Mouse (Mus musculus) ES-E14 (cell line): ENCODE measurements around the gene Zfp524. TPM values are rescaled to one million over a fixed set of nuclear protein-coding genes. Genes with fewer than 3 reads are reported as not detected.
"Not testable (repeated sequence)": the region's sequence is repeated elsewhere in the genome, so short reads cannot be mapped to it uniquely, and the experiment has no call there.

ENCODE experiments used
- DNase-seq: peaks from one replicate; pipeline ENCODE4 v3.0.0-alpha.2; 2013; ENCODE audit warnings: low read depth, low spot score
- H3K27ac ChIP-seq: 2 replicates; pipeline ENCODE4 v1.5.1; 2012; ENCODE audit warnings: low read depth, mild to moderate bottlenecking, low read length, moderate library complexity, mixed read lengths; ENCODE audit not compliant: poor library complexity, insufficient read depth, severe bottlenecking
- H3K36me3 ChIP-seq: 2 replicates; pipeline ENCODE4 v1.6.1; 2012; ENCODE audit warnings: mild to moderate bottlenecking, low read length, moderate library complexity, mixed read lengths; ENCODE audit not compliant: control insufficient read depth, poor library complexity, insufficient read depth, severe bottlenecking
- H3K4me1 ChIP-seq, 2 experiments: fragments of 150-350 bp in 1 of 2; sonication (generic) in 1 of 2; 2 replicates each; pipeline ENCODE4 v1.6.1; 2012; ENCODE audit warnings: low read length in 2 of 2, mild to moderate bottlenecking in 1 of 2, mixed read lengths in 1 of 2; ENCODE audit not compliant: control insufficient read depth in 2 of 2, insufficient read depth in 2 of 2, poor library complexity in 1 of 2
- H3K4me3 ChIP-seq, 2 experiments: fragments of 150-350 bp in 1 of 2; sonication (generic) in 1 of 2; 2 replicates each; pipeline ENCODE4 v1.5.1; 2012; ENCODE audit warnings: low read length in 2 of 2, low read depth in 1 of 2, mild to moderate bottlenecking in 1 of 2, mixed read lengths in 1 of 2; ENCODE audit not compliant: insufficient read depth in 1 of 2, poor library complexity in 1 of 2, severe bottlenecking in 1 of 2
- H3K9ac ChIP-seq: 2 replicates; pipeline ENCODE4 v1.6.1; 2012; ENCODE audit warnings: low read depth, mild to moderate bottlenecking, low read length, mixed read lengths; ENCODE audit not compliant: poor library complexity, insufficient read depth, severe bottlenecking
- H3K9me3 ChIP-seq: fragments of 150-350 bp; sonication (generic); 2 replicates; pipeline ENCODE4 v1.6.1; 2012; ENCODE audit warnings: low read depth, mild to moderate bottlenecking, low read length; ENCODE audit not compliant: control insufficient read depth, insufficient read depth
- CHD2 ChIP-seq: IDR thresholded peaks from 2 replicates; pipeline ENCODE4 v1.6.1; 2014; ENCODE audit warnings: mild to moderate bottlenecking, low read depth, low read length, inconsistent platforms
- HCFC1 ChIP-seq: IDR thresholded peaks from 2 replicates; pipeline ENCODE4 v1.6.1; 2012; ENCODE audit warnings: low read length, inconsistent platforms, borderline replicate concordance; ENCODE audit not compliant: insufficient read depth
- MAFK ChIP-seq: IDR thresholded peaks from 2 replicates; pipeline ENCODE4 v1.6.1; 2014; ENCODE audit warnings: mild to moderate bottlenecking, low read depth, low read length, inconsistent platforms; ENCODE audit not compliant: insufficient read depth
- ZC3H11A ChIP-seq: IDR thresholded peaks from 2 replicates; pipeline ENCODE4 v1.6.1; 2012; ENCODE audit warnings: low read depth, mild to moderate bottlenecking, inconsistent platforms, low read length, borderline replicate concordance
- ZNF384 ChIP-seq: IDR thresholded peaks from 2 replicates; pipeline ENCODE4 v1.6.1; 2012; ENCODE audit warnings: low read depth, low read length, inconsistent platforms
- in situ Hi-C, 2 experiments: fragments of 600-800 bp; cut with MboI; formaldehyde crosslinking; loops; one replicate each; pipeline ENCODE4 v1.15.1; 2025; ENCODE audit warnings: low sequenced_read_pairs in 2 of 2, inconsistent platforms in 1 of 2; ENCODE audit not compliant: unreplicated experiment in 2 of 2
- total RNA-seq: library from RNA; depleted of rRNA; stranded (reverse); fragments of 300-350 nt; gene quantifications from 2 replicates; pipeline ENCODE4 v1.2.3, GENCODE M21; 2012

The Zfp524 gene
- total RNA-seq, 1 experiment = 3.9 TPM

DNA sequence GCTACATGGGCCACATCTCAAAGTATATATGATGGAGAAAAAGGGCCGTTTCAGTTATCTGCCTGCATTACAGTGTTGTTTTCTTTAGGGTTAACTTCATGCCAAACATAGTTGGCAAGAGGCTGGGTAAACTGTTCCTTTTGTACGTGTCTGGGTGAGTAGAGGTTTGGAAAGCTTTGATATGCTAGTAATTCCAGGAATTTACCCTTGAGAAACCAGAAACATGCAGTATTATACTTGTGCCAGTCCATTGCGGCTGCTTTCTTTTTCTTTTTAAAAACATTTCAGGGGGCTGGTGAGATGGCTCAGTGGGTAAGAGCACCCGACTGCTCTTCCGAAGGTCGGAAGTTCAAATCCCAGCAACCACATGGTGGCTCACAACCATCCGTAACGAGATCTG is 17.3 kb upstream of the Zfp524 start:
- Histone ChIP-seq H3K36me3 (no peaks in the 10 kb centered on the region), H3K4me3 (0 out of 4 replicates have a peak overlapping the region, but pooled peaks of 1 of the 2 experiments have one; percentile 65), H3K9me3 (no peaks in the 10 kb centered on the region), H3K4me1 (peaks cover 0 to 3% of the 10 kb centered on the region in 2 experiments; a peak in 1 of 4 replicates), H3K27ac (no peak overlapping the region), H3K9ac (no peak overlapping the region)
- in situ Hi-C loops = no loop called here
- no peak for DNase-seq
- TF ChIP-seq ZC3H11A = no peak
- no peak for TF ChIP-seq HCFC1

DNA sequence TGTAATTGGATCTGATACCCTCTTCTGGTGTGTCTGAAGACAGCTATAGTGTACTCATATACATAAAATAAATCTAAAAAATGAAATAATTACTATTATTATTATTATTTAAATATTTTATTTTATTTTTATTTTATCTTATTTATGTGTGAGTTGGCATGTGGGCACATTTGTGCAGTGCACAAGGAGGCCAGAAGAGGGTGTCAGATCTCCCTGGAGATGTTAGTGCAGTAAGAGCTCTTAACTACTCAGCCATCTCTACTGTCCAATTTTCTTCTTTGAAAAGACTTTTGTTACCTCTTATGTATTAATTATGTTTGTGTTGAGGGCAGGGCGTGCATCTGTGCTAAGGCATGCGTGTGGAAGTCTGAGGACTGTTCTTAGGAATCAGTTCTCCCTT is 14.3 kb upstream of the Zfp524 start:
- TF ChIP-seq MAFK (no peak), HCFC1 (no peak), CHD2 (no peak)
- H3K9me3 ChIP-seq = no peaks in the 10 kb centered on the region
- in situ Hi-C loops = no loop called here
- no peak overlapping the region for H3K27ac ChIP-seq
- H3K4me3 ChIP-seq = no peak overlapping the region
- H3K4me1 ChIP-seq = 0 out of 4 replicates have a peak, but pooled peaks cover 0 to 2% of the 10 kb centered on the region in 2 experiments
- DNase-seq = no peak
- H3K9ac ChIP-seq = no peak overlapping the region
- H3K36me3 ChIP-seq = no peaks in the 10 kb centered on the region

DNA sequence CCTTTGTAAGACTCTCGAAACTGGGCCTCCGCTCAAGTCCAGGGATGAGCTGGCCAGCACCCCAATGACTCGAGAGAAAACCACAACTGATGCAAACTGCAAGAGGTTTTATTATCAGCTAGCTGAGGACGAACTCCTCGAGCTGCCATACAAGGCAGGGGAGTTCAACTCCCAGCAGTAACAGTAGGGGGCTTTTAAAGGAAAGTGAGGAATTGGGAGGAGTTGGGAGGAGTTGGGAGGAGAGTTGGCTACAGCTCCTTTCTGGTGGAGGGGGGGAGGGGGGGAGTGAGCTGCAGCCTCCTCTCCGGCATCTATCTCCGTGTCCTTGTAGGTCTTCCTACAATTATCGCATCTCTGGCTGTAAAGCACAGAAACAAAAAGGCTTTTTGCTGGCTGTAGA is 11.3 kb upstream of the Zfp524 start:
- H3K27ac ChIP-seq, H3K9ac ChIP-seq, DNase-seq, H3K4me1 ChIP-seq, H3K9me3 ChIP-seq, H3K4me3 ChIP-seq, H3K36me3 ChIP-seq, in situ Hi-C loops: not testable (repeated sequence)

DNA sequence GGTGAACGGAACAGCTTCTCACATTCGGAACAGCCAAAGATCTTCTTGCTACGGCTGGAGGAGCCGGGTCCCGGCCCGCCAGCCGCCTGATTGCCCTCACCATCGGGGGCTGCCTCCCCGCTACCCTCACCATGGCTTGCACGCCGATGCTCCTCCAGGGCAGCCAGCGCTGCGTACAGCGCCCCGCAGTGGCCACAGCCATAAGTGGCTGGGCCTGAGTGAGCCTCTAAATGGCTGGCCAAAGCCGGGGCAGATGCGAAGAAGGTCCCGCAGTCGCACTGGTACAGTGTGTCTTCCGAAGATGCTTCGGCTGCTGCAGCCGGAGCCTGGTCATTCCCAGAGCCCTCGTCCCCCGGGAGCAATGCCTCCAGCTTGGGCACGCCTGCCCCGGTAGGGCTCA is 6.0 kb upstream of the Zfp524 start:
- H3K4me3 ChIP-seq = peak overlapping the region; percentile 58 to 60
- peaks cover 49% of the 10 kb centered on the region for H3K36me3 ChIP-seq
- no peak for DNase-seq
- H3K4me1 ChIP-seq = peaks cover under 1 to 15% of the 10 kb centered on the region in 2 experiments; a peak in 1 of 4 replicates
- TF ChIP-seq MAFK (no peak), HCFC1 (no peak), CHD2 (no peak), ZC3H11A (no peak), ZNF384 (no peak)
- H3K9me3 ChIP-seq = no peaks in the 10 kb centered on the region
- H3K9ac ChIP-seq = peak overlapping the region; percentile 27; the same call in 1 of the 2 replicates
- in situ Hi-C loops = no loop called here
- no peak overlapping the region for H3K27ac ChIP-seq

DNA sequence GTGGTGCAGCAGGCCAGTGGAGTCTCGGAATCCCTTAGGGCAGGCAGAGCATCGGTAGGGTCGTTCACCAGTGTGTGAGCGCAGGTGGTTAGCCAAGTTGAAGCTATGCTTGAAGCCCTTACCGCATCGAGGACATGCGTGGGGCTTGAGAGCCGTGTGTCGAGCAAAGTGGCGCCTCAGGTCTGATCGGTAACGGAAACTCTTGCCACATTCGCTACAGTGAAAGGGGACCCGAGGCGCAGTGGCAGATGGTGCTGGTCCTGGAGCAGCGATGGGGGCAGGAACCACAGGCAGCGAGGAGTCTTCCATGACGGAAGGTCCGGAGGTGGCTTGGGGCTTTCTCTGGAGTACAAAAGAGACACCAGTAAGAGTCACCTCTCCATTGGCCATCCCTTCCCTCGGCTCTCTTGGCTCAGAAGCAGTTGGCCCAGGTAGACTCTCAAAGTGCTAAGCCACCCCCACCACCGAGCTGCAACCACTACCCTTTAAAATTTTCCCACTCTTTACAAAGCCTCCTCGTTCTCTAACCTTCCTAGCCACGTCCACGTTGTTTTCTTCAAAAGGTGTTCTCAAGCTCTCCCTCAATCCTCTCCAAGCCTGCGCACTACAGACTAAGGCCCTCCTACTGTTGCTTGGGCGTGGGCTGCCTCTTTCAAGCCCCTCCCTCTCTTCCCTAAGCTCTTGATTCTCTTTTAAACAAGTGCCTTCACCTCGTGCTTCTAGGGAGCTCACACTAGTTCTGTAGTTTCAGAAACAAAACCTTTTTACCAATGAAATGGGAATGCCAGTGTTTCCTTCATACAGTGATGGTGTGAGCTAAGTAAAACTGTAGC is 1.3 kb upstream of the Zfp524 start:
- DNase-seq = no peak
- in situ Hi-C loops = no loop called here
- H3K9me3 ChIP-seq = no peaks in the 10 kb centered on the region
- peak overlapping the region; percentile 95 to 98 for H3K4me3 ChIP-seq
- peaks cover 3 to 18% of the 10 kb centered on the region in 2 experiments; a peak in 2 of 4 replicates for H3K4me1 ChIP-seq
- TF ChIP-seq ZNF384 (no peak), MAFK (no peak), ZC3H11A (no peak), CHD2 (no peak), HCFC1 (no peak; the same call in 1 of the 2 replicates)
- H3K36me3 ChIP-seq = peaks cover 40% of the 10 kb centered on the region
- peak overlapping the region; percentile 82 for H3K9ac ChIP-seq
- H3K27ac ChIP-seq = peak overlapping the region; percentile 100
